Mouse (Mus musculus) spleen, postnatal 4 days (tissue): ENCODE measurements at regions not wholly inside any gene's neighbourhood (a gene's known extent, or its start where the extent isn't known, plus 50 kb on each side); places are given as distances from the start of the nearest gene placed in this dataset.
A peak's percentile ranks its signal among the peaks of the same experiment; 100 is the strongest.

Source experiments
- DNase-seq, 2 experiments: peaks; one replicate each; pipeline ENCODE4 v3.0.0; 2022; ENCODE audit warnings: low spot score in 2 of 2

- no peak for DNase-seq
These were observed 494.1 kb downstream of the Lmo4 start for GRCm38 (mm10) chr3:143710805-143711469.

GRCm38 (mm10) chr3:143706679-143707078 is 498.3 kb downstream of the Lmo4 start:
- no peak for DNase-seq

GRCm38 (mm10) chr3:143694817-143695216 is 510.2 kb downstream of the Lmo4 start:
- no peak for DNase-seq

- DNase-seq: no peak
These were observed 519.3 kb downstream of the Lmo4 start for GRCm38 (mm10) chr3:143685742-143686141.

GRCm38 (mm10) chr3:143678186-143678585 is 526.8 kb downstream of the Lmo4 start:
- no peak for DNase-seq

- DNase-seq: no peak
These were observed 530.2 kb downstream of the Lmo4 start for GRCm38 (mm10) chr3:143674855-143675254.

- DNase-seq: no peak
These were observed 530.6 kb downstream of the Lmo4 start for GRCm38 (mm10) chr3:143674446-143674845.

- no peak for DNase-seq
These were observed 542.9 kb downstream of the Lmo4 start for GRCm38 (mm10) chr3:143662041-143662685.

GRCm38 (mm10) chr3:143659421-143659978 is 545.5 kb downstream of the Lmo4 start:
- no peak for DNase-seq

GRCm38 (mm10) chr3:143647237-143647636 is 557.8 kb downstream of the Lmo4 start:
- no peak for DNase-seq

- peak; percentile 40 to 71 for DNase-seq
These were observed 558.2 kb downstream of the Lmo4 start for GRCm38 (mm10) chr3:143646836-143647235.

GRCm38 (mm10) chr3:143633036-143633435 is 572.0 kb downstream of the Lmo4 start:
- no peak for DNase-seq

- DNase-seq: no peak
These were observed 573.8 kb downstream of the Lmo4 start for GRCm38 (mm10) chr3:143631183-143631582.

- DNase-seq: no peak
These were observed 580.1 kb downstream of the Lmo4 start for GRCm38 (mm10) chr3:143624906-143625305.

GRCm38 (mm10) chr3:143622275-143622674 is 582.7 kb downstream of the Lmo4 start:
- no peak for DNase-seq

GRCm38 (mm10) chr3:143619125-143619524 is 585.9 kb downstream of the Lmo4 start:
- DNase-seq: peak in 1 of 2 experiments; percentile 5

- no peak for DNase-seq
These were observed 590.1 kb downstream of the Lmo4 start for GRCm38 (mm10) chr3:143614895-143615294.

GRCm38 (mm10) chr3:143614004-143614403 is 591.0 kb downstream of the Lmo4 start:
- no peak for DNase-seq

GRCm38 (mm10) chr3:143609673-143610072 is 595.3 kb downstream of the Lmo4 start:
- DNase-seq: no peak

GRCm38 (mm10) chr3:143599120-143599519 is 605.9 kb downstream of the Lmo4 start:
- peak; percentile 39 to 70 for DNase-seq

GRCm38 (mm10) chr3:143596949-143597593 is 607.9 kb downstream of the Lmo4 start:
- no peak for DNase-seq

- no peak for DNase-seq
These were observed 608.9 kb downstream of the Lmo4 start for GRCm38 (mm10) chr3:143596011-143596683.
